Mouse (Mus musculus) 3T3-L1 (cell line): ENCODE measurements around the gene Ccpg1.

Source experiments
- DNase-seq: peaks from one replicate; pipeline ENCODE4 v3.0.0-alpha.2; 2015; ENCODE audit warnings: low read depth, low spot score

The Ccpg1 gene

DNA sequence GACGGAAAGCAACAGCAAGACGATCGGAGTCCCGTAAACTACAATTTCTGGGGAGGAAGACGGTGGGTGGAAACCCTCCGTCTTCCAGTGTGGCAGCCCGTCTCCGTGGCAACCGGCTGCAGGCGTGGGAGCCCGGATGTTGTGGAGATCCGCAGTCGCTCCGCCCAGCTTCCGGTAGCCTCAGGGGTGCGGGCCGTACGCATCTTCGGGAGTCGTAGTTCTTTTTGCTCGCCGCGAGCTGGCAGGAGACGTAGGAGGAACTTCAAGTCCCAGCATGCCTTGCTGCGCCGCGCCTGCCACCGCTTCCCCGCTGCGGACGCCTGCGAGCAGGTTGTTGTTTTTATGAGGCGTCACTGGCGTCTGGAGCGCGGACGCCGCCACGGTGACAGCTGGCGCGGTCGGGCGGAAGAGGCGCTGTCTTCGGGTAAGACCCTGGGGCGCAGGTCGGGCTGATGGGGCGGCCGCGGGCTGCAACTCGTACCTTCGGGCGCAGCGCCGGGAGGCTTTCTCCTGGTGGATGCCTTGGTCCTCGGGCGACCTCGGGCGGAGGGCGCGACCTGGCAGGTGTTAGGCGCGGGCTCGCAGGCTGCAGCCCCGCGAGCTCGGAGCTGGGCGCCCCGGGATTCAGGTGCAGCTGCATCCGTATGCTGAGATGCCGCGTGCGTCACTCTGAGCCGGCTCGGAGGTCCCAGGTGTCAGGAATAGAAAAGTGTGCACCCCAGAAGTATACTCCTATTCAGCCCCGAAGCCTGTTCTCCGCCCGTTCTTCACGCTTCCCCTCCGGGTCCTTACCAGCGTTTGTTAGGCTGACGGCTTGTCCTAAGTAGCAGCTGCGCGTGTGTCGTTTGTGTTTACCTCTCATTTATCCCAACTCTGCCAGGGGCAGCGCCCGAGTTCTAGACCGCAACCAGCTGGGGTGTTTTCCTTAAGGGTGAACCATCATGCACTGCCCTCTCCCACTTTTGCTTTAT lies at the start of gene Ccpg1, which contains the start of gene Ccpg1os:
TSS of gene Ccpg1 (plus strand) at position 180 of the 971 bp plus-strand sequence.
TSS of gene Ccpg1os (minus strand) at position 133 of the 971 bp plus-strand sequence.
- peak; percentile 97 for DNase-seq

DNA sequence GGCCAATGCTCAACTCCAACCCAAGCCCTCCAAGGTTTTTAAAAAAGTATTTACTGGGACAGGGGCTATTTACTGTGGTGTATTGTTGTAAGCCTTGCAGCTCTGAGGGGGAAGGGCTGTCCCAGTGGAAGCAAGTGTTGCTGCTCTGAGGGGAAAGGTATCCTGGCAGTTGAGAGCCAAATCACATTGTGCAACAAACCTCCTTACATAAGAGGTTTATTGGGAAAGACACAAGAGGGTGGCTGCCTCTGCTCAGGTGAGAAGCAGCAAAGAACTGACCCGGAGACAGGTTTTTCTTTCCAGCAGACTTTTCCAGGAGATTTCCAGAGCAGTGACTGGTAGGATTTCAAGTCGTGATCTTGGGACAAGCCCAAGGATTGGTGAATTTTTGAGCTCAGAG lies 48.9 kb upstream of the Ccpg1 start:
- DNase-seq: no peak

DNA sequence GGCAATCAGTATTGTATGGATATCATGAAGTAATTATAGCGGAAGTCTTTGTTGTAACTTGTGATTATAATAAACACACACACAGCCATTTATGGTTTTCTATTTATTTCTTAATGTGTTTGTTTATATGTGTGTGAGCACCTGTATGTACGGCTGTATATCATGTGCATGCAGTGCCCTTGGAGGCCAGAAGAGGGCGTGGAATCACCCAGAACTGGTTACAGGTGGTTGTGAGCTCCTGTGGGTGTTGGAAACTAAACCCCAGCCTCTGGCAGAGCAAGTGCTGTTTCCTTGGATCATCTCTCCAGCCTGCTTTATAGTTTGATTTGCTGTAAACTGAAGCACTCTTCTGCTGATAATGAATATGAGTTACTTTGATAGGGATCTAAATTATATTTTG lies 41.8 kb upstream of the Ccpg1 start:
- DNase-seq: no peak

DNA sequence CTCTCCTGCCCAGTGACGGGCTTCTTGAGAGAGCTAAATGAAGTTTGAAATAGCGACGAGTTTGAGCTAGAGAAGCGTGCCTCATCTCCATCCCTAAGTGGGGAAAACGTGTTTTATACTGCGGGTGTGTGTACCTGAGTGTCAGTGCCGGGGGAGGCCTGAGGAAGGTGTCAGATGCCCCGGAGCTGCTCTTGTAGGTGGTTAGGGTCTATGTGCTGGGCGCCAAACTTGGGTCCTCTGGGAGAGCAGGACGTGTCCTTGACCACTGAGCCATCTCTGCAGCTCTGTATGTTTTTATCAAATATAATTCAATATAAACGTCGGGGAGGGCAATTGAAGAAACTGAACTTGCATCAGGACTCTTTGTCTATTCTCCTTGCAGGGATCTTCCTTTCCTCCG lies 40.9 kb upstream of the Ccpg1 start:
- no peak for DNase-seq

DNA sequence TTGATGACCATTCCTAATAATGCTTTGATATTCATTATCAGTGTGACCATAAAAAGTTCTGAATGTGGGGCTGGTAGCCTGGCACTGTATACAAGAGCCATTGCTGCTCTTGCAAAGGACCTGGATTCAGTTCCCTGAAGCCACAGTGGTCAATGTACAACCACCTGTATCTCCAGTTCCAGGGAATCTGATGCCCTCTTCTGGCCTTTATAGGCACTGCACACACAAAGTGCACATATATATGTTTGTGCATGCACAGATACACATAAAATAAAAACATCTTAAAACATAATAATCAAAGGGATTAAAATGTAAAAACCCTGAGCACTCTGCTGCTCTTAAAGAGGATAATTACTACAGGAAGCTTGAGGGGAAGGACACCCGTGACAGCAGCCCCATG lies 38.2 kb upstream of the Ccpg1 start:
- no peak for DNase-seq

DNA sequence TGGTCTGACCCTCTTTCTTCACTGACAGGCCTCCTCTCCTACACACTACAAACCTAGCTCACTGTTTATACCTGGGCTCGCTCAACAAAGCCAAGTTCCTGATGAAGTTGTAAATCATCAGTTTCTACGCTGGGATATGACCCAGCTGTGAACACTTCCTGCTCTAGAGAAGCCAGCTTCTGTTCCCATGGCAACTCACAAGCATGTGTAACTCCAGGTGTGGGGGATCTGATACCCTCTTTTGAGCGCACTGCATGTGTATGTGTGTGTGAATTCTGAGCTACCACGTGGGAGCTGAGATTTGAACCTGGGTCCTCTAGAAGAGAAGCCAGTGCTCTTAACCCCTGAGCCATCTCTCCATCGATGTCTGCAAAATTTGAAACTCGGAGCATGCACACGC lies 35.7 kb upstream of the Ccpg1 start:
- DNase-seq: no peak

DNA sequence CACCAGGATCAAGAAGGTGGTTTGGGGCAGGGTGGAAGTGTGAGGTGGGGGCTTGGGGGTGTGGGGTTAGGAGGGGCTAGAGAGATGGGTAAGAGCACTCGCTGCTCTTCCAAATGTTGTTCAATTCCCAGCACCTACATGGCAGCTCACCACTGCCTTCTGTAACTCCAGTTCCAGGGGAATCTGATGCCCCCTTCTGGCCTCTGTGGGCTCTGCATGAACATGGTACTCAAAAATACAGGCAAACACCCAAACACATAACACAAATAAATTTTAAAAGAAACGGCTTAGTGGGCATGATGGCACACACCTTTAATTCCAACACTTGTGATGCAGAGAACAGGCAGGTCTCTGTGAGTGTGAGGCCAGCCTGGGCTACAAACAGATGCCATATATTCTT lies 30.5 kb upstream of the Ccpg1 start:
- peak; percentile 57 for DNase-seq

DNA sequence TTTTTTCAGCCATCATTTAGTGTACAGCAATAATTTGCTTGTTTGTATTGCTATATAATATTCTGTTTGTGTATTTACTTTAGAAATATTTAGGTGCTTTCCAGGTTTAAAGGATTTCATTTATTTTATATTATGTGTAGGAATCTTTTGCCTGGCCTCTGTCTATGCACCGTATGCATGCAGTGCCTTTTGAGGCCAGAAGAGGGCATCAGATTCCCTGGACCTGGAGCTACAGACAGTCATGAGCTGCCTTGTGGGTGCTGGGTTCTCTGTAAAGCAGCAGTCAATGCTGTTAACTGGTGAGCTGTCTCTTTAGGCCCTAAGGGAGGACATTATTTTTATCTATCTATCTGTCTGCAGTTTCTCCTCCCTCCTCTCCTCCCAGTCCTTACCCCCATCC lies 29.7 kb upstream of the Ccpg1 start:
- peak; percentile 73 for DNase-seq

DNA sequence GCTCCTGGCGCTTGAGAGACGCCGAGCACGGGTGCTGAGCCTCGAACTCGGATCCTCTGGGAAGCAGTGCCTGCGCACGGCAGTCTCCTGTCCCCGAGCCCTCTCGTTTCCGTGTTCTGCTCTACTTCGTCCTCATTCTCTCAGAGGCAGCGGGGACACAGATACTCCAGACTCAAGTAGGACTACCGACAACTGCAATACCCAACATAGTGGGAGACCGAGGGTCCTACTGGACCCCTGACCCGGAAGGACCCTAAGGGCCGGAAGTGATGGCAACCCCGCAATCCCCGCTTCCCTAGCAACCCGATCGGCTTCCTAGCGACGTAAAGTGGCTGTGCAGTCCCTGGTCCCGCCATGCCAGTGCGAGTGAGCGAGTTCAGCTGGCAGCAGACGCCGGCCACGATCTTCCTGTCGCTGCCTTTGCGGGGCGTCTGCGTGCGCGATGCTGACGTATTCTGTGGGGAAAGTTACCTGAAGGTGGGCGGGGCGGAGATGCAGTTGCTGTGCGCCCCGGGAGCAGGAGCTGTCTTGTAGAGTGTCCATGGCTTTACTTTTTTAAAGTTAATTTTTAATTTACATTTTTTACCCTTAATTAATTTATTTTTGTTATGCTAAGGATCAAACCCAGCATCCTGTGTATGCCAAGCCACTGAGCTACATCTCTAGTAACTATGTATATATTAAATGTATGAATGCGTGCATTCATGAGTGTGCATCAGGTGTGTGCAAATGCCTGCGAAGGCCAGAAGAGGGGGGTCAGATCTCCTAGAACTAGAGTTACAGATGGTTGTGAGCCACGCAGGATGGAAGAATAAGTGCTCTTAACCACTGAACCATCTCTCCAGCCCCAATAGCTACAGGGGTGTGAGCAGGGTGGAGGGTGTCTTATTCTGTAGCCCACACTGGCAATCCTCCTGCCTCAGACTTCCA lies 26.4 kb upstream of the Ccpg1 start, which contains the start of the genes Dyx1c1 and Gm44503:
TSS of gene Dyx1c1 (plus strand) at position 265 of the 930 bp plus-strand sequence.
TSS of gene Gm44503 (plus strand) at position 332 of the 930 bp plus-strand sequence.
- DNase-seq: no peak

DNA sequence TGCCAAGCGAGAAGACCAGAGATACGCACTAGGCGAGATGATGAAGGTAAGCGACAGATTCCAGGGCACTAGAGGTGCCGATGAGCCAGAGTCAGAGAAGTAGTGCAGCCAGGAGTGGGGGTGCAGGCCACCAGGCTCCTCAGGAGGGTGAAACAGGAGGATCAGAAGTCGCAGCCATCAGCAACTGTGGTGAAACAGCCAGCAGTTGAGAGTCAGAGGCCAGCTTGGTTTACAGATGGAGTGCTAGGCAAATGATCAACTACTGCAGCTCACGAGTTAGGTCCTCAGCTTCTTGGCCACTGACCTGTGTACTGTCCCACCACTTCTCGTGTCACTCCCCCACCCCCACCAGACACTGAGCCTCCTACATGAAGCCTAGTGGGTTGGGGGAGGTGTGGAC lies 23.9 kb upstream of the Ccpg1 start:
- no peak for DNase-seq

DNA sequence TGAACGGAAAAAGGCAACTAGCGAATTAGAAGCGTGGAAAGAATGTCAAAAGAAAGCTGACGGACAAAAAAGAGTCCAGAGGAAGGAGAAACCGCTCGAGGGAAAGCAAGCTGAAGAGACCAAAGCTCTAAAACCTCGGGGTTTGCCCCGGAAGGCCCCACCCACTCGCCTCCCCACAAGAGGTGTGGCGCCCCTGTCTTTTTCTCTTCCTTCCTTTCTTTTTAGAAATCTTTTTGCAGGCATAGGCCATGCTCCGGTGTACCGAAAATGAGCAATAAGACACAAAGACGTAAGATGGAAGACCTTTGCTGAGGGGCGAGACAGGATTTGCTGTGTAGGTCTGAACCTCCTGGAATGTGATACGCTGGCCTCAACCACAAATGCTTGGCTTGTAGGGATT lies 23.3 kb upstream of the Ccpg1 start:
- DNase-seq: no peak

DNA sequence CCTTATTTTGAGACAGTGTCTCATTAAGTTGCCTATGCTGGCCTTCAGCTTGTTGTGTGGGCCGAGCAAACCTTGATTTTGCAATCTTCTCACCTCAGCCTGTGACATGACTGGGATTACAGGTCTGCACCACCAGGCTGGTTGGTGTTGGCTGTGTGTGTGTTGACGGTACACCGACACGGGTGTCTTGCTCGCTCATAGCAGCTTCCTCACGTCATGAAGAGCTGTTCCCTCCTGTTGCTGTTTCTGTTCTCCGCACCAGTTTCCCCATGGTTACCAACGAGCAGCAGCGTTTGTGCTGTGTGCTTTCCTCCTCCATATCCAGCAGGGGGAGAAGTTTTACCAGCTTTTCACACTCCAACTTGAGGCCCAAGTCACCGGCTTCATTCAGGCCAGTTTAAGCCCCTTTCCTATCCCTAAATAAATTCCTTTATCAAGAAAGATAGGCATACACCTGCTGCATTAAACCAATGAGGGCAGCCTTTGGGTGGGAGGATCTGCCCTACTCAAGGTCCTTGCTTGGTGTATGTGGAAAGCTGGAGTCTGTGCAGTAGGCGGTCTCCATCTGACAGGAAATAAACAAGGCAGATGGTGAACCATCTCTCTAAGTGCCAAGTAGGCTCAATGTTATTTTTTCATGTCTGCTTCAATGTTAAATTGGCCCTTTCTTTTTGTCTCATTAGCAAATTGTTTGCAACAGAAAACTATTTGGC lies 16.7 kb upstream of the Ccpg1 start:
- peak; percentile 50 for DNase-seq

DNA sequence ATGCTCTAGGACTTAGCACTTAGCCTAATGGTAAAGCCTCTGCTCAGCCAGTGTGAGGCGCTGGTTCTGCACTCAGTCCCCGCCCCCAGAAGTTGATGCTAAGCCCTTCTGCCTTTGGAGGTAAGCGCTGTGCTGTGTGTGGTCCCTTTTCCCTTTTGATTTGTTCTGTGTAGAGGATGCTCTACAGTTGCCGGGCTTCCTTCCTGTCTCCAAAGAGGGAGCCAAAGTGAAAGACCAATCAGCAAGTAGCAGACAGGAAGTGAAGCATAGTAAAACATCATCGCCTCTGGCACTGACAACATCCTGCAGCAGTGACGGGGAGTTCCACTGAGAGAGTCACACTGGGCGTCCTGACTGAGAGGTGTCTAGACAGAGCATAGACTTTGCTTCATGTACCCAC lies 15.4 kb upstream of the Ccpg1 start:
- DNase-seq: no peak

DNA sequence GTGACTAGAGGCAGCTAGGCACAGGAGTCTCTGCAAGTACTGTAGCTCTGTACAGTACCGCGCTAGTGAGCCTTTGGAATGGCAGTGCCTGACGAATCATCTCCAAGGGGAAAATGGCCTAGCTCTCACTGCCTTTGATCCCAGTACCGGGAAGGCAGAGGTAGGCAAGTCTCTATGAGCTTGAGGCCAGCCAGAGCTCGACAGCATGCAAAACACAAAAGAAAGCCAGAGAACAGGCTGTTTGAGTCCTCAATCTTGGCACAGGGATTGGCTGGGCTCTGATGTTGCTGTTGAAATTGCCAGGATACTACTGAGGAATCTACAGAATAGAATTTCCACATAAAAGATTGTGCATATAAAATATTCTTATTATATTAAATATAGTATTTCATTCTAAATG lies 12.8 kb upstream of the Ccpg1 start:
- no peak for DNase-seq

DNA sequence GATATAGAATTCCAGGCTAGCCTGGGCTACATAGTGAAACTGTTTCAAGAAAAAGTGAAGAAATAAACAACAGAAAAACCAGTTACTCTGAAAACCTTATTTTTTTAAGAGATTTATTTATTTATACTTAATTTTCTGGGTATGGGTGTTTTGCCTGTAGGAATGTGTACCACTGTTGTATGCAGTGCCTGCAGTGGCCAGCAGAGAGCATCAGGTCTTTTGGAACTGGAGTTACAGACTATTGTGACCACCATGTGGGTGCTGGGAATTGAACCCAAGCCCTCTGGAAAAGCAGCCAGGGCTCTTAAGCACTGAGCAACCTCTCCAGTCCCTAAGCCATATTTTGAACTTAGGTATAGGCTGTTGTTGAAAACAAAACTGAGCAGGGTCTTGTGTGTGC lies 12.2 kb upstream of the Ccpg1 start:
- DNase-seq: no peak

DNA sequence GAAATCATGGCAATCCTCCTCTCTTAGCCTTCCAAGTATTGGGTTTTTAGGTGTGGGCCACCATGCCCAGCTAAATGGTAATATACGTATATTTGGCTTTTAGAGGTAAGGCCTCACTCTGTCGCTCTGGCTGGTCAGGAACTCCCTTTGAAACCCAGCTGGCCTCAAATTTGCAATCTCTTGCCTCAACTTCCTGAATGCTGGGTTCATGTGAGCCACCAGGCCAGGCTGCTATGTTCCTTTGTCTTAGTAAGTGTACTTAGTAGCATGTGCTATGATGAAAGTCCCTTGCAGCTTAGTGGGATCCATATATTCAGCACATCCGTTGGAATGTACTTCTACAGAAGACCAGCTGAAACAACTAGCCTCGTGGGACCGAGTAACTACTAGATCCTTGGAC lies 10.5 kb upstream of the Ccpg1 start:
- DNase-seq: no peak

DNA sequence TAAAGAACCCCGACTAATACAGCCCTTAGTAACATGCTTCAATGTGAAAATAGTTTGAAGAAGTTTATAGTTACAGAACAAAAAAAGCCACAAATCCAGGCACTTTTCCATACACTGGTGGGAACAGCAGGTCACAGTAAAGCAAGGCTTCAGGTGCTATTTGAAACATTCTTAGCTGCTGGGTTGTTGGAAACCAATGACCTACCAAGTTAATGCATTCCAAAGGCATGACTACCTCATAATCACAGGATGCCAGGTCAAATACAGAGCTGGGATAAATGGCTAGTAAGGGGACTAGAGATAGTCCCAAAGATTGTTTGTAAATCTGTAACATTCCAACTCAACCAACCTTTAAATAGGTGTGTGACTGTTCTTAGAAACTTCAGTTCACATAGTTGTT lies 10.0 kb upstream of the Ccpg1 start:
- DNase-seq: peak; percentile 44

DNA sequence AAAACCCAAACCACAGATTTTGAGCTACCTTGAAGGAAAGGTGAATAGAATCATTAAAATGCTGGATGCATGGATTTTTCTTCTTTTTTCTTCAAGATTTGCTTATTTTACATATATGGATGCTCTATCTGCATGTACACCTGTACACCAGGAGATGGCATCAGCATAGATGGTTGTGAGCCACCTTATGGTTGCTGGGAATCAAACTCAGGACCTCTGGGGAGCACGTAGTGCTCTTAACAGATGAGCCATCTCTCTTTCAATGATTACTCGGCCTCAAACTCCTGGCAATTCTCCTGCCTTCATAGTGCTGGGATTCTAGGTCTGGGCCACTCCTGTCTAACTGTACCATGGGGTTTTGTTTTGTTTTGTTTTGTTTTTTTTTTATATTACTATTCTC lies 2.2 kb upstream of the Ccpg1 start:
- DNase-seq: peak; percentile 23

DNA sequence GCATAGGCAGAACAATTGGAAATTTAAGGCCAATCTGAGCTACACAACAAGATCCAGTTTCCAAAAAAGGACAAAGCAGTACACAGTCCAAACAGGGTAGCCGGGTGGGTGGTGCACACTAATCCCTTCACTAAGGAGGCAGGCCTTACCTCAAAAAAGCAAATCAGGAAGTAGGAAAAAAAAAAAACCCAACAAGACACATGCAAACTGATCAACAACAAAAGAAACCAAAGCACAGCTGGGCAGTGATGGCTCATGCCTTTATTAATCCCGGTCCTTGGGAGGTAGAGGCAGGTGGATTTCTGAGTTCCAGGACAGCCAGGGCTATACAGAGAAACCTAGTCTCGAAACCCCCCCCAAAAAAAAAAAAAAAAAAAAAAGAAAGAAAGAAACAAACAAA lies 2.5 kb downstream of the Ccpg1 start:
- no peak for DNase-seq

DNA sequence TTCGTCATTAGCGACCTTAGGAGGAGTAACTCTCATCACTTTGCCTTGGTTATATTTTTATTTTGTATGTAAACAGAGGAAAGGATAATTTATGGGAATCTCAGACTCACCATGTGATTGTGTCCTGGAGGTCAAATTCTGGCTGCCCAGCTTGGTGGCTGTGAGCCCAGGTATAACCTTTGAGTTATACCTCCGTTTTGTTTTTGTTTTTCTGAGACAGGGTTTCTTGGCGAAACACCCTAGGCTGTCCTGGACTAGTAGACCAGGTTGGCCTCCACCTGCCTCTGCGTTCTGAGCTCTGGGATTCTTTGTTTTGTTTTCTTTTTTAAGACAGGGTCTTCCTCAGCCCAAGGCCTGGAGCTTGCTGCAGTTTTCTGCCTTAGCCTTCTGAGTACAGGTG lies 3.5 kb downstream of the Ccpg1 start:
- DNase-seq: no peak

DNA sequence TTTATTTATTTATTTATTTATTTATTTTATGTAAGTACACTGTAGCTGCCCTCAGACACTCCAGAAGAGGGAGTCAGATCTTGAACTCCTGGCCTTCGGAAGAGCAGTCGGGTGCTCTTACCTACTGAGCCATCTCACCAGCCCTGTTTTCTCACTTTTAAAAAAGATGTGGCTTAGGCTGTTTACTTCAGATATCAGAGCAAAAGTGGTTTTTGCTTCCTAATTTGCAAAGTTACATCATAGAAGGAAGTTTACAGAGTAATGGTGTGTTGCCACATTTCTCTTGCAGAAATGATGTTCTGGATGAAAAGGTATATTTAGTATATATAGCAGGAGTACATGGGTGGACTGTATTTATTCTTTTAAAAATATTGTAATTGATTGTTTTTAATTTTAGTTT lies 6.2 kb downstream of the Ccpg1 start:
- no peak for DNase-seq

DNA sequence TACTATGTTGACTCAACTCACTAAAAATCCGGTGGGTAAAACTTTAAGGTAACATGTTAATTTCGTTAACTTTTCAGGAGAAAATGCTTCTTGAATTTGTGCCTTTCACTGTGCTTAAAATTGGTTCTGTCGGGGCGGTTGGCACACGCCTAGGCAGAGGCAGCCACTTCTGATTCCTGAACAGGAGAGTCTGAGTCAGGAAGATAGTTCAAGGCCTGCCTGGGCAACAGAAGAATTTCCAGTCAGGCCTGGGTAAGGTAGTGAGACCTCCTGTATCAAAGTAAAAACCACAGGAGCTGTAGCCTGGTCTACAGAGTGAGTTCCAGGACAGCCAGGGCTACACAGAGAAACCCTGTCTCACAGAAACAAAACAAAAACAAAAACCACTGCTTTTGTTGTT lies 7.3 kb downstream of the Ccpg1 start:
- no peak for DNase-seq
